Mouse (Mus musculus): ENCODE measurements around the gene Gm4922.

Gene Gm4922

DNA sequence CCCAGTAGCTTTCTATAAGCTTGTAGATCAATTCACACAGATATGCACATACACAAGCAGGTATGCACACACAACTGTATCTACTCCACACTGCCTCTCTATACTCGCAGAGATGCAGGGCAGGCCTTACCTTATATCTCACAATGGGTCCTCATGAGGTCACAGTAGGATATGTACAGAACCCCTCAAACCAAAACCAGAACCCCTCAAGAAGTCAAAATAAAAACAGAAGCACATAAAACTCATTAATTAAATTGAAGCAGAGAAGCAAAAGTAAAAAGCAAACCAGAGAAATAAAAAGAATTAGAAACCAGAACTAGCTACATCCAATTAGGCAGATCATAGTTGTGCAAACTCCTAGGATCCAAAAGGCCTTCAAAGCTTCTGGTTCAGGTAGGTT is at the start of gene Gm4922:
Gene Gm4922, minus strand, starts transcription at position 101 of the 400 bp plus-strand sequence.
- in situ Hi-C loops (cut with MboI, MseI) = no loop called here

DNA sequence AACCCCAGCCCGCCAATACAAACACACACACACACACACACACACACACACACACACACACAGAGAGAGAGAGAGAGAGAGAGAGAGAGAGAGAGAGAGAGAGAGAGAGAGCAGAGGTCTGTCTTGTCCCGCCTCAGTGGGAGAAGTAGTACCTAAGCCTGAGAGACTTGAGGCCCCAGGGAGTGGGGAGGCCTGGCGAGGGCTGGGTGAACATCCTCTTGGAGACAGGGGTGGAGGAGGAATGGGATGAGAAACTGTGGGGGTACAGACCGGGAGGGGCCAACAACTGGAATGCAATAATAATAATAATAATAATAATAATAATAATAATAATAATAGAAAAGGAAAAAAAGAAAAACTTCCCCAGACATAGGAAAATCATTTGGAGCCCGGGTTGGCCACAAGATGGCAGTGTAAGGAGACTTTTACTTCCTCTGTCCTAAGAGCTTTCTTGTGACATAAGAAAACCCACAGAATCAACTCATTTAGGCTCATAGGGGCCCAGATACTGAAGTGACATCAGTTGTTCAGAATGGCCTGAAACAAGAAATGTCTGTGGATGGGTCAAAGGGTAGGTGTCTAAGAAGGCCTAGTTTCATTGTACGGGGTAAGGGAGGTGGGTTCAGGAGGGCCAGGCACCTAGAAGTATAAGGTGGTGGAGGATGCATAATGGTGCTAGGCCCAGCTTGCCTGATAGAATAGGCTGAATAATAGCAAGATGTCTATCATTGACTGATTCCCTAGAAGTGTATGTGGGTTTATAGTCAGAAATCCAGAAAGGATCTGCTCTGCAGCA is 49.3 kb upstream of the Gm4922 start:
- in situ Hi-C loops (cut with MboI, MseI) = no loop called here

- in situ Hi-C loops (cut with MboI, MseI) = loop anchor here (5.0 kb wide), 1 partner anchor 57 kb away; no protein-coding TSS in a partner anchor
These were observed 47.8 kb upstream of the Gm4922 start for GRCm38 (mm10) chr10:18834389-18834788.

GRCm38 (mm10) chr10:18831823-18832222 is 45.2 kb upstream of the Gm4922 start:
- in situ Hi-C loops (cut with MboI, MseI) = loop anchor here (5.0 kb wide), 1 partner anchor 55 kb away; no protein-coding TSS in a partner anchor

GRCm38 (mm10) chr10:18830359-18830758 is 43.8 kb upstream of the Gm4922 start:
- in situ Hi-C loops (cut with MboI, MseI) = loop anchor here (5.0 kb wide), 1 partner anchor 53 kb away; no protein-coding TSS in a partner anchor

DNA sequence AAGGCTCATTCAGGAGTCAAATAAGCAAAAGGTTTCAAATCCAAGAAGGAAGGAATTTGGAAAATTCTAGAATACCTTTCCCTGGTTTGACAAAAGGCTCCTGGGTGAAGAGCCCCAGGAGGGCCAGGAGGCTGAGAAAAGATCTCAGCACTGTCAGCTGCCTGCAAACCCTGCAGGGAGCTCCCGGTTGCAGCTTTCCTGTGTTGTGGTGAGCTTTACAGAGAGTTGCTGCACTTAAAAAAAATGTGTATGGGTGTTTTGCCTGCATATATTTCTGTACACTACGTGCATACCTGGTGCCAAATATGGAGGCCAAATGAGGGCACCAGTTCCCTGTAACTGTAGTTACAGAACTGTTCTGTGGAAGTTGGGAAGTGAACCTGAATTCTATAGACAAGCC is 41.3 kb upstream of the Gm4922 start:
- in situ Hi-C loops (cut with MboI, MseI) = loop anchor here (10.0 kb wide), 1 partner anchor 263 kb away; no protein-coding TSS in a partner anchor

DNA sequence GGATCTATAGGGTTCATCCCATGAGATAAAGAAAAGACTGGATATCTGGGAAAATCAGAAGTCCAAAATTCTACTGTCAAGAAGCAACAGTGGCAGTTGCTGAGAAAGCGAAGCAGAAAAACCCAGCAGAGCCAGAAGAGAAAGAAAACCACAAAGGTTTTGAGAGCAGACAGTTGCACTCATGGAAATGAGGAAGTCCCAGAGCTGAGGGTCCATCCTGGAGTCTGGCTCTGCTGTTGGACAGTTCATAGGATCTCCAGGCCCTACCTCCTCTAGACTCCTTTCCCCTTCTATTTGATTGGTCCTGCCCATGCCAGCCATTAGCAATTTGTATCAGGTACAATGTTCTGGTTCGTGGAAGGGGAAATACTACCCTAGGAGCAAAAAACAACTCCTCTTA is 39.5 kb upstream of the Gm4922 start:
- in situ Hi-C loops (cut with MboI, MseI) = loop anchor here (10.0 kb wide), 1 partner anchor 261 kb away; no protein-coding TSS in a partner anchor

GRCm38 (mm10) chr10:18825143-18825542 is 38.5 kb upstream of the Gm4922 start:
- in situ Hi-C loops (cut with MboI, MseI) = loop anchor here (10.0 kb wide), 1 partner anchor 260 kb away; no protein-coding TSS in a partner anchor

DNA sequence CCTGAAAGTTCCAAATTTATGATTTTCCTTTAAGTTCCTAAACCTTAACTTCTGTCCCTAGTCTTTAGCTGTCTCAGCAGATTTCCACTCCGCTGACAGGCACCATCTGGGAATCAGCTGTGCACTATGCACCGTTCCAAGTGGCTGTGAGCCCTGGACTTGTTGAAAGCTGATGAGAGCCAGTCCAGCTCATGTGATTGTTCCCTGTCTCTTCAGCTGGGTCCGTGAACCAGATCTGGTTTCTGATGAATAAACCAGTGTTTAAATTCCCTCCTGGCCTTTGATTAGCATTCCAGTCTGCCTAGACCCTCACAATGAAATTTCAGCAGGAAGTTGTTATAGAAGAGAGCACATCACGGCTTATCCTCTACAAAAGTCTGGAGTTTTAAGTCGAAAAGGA is 30.0 kb upstream of the Gm4922 start:
- in situ Hi-C loops (cut with MboI, MseI) = loop anchor here (10.0 kb wide), 1 partner anchor 738 kb away; no protein-coding TSS in a partner anchor

DNA sequence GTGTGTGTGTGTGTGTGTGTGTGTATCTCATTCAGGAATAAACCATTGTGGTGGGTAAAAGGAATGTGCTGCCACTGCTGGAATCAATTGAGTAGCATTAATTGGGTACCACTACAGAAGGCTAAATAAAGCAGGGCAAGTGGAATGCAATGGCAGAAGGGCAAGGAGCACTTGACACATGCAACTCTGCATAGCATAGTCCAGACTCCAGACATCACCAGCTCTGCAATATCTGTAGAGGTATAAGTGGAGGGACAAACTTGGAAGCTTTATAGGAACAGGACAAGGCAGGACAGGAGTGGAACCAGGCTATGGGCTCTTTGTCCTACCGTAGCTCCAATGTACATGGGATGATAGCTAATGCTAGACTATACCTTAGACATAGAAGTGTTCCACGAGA is 25.2 kb upstream of the Gm4922 start:
- in situ Hi-C loops (cut with MboI, MseI) = loop anchor here (10.0 kb wide), 1 partner anchor 743 kb away; no protein-coding TSS in a partner anchor

- in situ Hi-C loops (cut with MboI, MseI) = loop anchor here (10.0 kb wide), 1 partner anchor 1755 kb away; no protein-coding TSS in a partner anchor
These were observed 3.5 kb upstream of the Gm4922 start for GRCm38 (mm10) chr10:18790063-18790462.

GRCm38 (mm10) chr10:18788601-18789000 is 2.0 kb upstream of the Gm4922 start:
- in situ Hi-C loops (cut with MboI, MseI) = no loop called here

DNA sequence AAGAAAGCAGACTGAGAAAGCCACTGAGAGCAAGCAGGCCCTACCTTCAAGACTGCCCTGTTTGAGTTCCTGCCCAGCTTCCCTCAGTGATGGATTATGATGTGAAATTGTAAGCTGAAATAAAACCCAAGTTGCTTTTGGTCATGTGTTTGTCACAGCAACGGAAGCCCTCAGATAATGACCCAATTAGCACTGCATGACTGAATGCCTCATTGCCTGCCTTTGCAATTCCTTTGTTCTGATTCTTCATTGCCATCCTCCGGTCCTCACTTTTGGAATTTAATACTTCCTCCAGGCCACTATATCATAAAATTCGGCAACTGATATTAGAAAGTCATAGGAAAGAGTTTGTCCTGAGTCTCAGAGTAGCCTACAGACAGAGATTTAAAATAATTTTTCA is 9.0 kb downstream of the Gm4922 start:
- in situ Hi-C loops (cut with MboI, MseI) = loop anchor here (5.0 kb wide), 1 partner anchor 55 kb away; no protein-coding TSS in a partner anchor

GRCm38 (mm10) chr10:18772537-18773179 is 13.9 kb downstream of the Gm4922 start:
- in situ Hi-C loops (cut with MboI, MseI) = no loop called here

DNA sequence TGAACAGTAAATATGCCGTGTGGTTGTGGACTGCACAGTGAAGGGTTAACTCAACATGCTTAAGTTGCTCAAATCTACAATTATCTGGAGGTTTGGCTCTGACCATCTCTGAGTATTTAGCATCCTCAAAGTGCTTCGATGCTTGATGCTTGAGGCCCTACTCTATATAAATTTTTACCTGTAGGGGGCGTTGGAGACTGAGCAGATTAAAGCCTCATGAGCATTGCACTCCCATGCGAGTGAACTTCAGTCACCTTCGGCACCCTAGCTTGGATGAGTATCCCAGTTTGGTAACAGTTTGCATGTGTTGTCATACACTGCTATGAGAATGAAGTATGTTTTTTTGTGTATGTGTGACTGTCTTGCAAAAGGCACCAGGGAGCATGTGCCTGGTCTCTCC is 16.7 kb downstream of the Gm4922 start:
- in situ Hi-C loops (cut with MboI, MseI) = loop anchor here (10.0 kb wide), 1 partner anchor 245 kb away; the partner anchor contains the start of gene Tnfaip3

- in situ Hi-C loops (cut with MboI, MseI) = loop anchor here (5.0 to 10.0 kb wide), 2 partner anchors 142 to 255 kb away; partner anchors contain the start of gene Tnfaip3
These were observed 26.4 kb downstream of the Gm4922 start for GRCm38 (mm10) chr10:18760241-18760640.

- in situ Hi-C loops (cut with MboI, MseI) = no loop called here
These were observed 36.5 kb downstream of the Gm4922 start for GRCm38 (mm10) chr10:18750057-18750456.

- in situ Hi-C loops (cut with MboI, MseI) = no loop called here
These were observed 43.1 kb downstream of the Gm4922 start, which contains the start of gene Arfgef3 for GRCm38 (mm10) chr10:18743286-18744142. Arfgef3 (minus strand) TSS chr10:18743949.

DNA sequence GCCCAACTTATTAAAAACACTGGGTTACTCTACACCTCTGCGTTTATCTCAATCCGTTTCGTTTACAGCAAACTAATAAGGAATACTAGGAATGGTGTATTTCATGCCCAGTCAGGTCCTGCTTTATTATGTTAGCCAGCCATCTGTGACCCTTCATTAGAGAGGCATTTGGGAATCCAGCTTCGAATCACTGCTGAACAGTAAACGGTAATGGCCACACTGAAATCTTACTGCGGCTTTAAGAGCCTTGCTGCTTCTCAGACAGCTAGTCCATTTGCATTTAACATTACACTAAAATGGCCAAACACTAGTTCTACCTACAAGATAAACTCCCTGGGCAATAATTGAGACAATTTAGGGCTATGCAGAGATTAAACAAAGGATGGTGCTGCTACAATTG is 44.5 kb downstream of the Gm4922 start:
- in situ Hi-C loops (cut with MboI, MseI) = no loop called here

GRCm38 (mm10) chr10:18741024-18741423 is 45.6 kb downstream of the Gm4922 start:
- in situ Hi-C loops (cut with MboI, MseI) = no loop called here

All from T-helper 1 cell (primary cell).